Comparison of ENCODE assay signal across 28 mouse cellular contexts in genomic region chr5:73904146-73904811, GRCm38 (mm10).
DNase-seq lines count a peak whose midpoint lies in the region; ATAC-seq and TF ChIP-seq lines count a peak whose summit lies in the region.
"Had no signal": no experiment of that assay in that cellular context is flagged by ENCODE, and none has a peak within 500 bp of the region (broad histone marks: within the 10 kb centered on the region; RNA-seq: fewer than 3 reads in every experiment).

No protein-coding gene starts in this region.

- H3K4me1 ChIP-seq in heart, embryonic 11.5 days (ENCODE audit: control insufficient read depth, insufficient read depth, low read length), result no peaks in the 10 kb centered on the region
- peaks cover 16% of the 10 kb centered on the region for H3K4me1 ChIP-seq in kidney, embryonic 16.5 days (ENCODE audit: insufficient read depth, low read length)
- H3K4me1 ChIP-seq: heart, embryonic 10.5 days; heart, embryonic 15.5 days had no signal

- no peak overlapping the region for H3K4me3 ChIP-seq in heart, embryonic 11.5 days (ENCODE audit: low read depth, low read length)
- no peak overlapping the region for H3K4me3 ChIP-seq in kidney, embryonic 16.5 days (ENCODE audit: low read length)
- H3K4me3 ChIP-seq in myocyte, result no peak overlapping the region
- H3K4me3 ChIP-seq: embryonic facial prominence, embryonic 15.5 days; erythroblast, embryonic 14.5 days; forebrain, embryonic 10.5 days; gastrocnemius, adult 2 months; heart, embryonic 10.5 days; heart, embryonic 15.5 days; hindbrain, embryonic 13.5 days had no signal

- no peak overlapping the region for H3ac ChIP-seq in myocyte (ENCODE audit: control insufficient read depth, insufficient read length)

- H3K27me3 ChIP-seq in heart, embryonic 11.5 days (ENCODE audit: control insufficient read depth, insufficient read depth, low read length), result no peaks in the 10 kb centered on the region
- H3K27me3 ChIP-seq in kidney, embryonic 16.5 days (ENCODE audit: insufficient read depth, low read length), result no peaks in the 10 kb centered on the region
- no peaks in the 10 kb centered on the region for H3K27me3 ChIP-seq in myocyte (ENCODE audit: control insufficient read depth, insufficient read depth, insufficient read length)
- H3K27me3 ChIP-seq: CH12.LX; embryonic facial prominence, embryonic 15.5 days; heart, embryonic 15.5 days; hindbrain, embryonic 13.5 days; Patski had no signal

- TF ChIP-seq POLR2A in myocyte (IDR thresholded peaks at IDR 0.05; ENCODE audit: insufficient read length, low read depth), result no peak

- no peak overlapping the region for H3K4me2 ChIP-seq in heart, embryonic 11.5 days
- H3K4me2 ChIP-seq in kidney, embryonic 16.5 days (replicated peaks; ENCODE audit: low read depth, low read length), result no peak overlapping the region
- peak overlapping the region; percentile 12 for H3K4me2 ChIP-seq in myocyte (ENCODE audit: low read depth)
- H3K4me2 ChIP-seq: embryonic facial prominence, embryonic 15.5 days; heart, embryonic 15.5 days; hindbrain, embryonic 13.5 days had no signal

- 79% methylated on average over 8 of the region's 8 CpGs for WGBS in heart, embryonic 11.5 days (ENCODE audit: insufficient replicate concordance)
- WGBS in kidney, embryonic 16.5 days, result 84% methylated on average over 8 of the region's 8 CpGs

- no peak overlapping the region for H3K9ac ChIP-seq in heart, embryonic 11.5 days (ENCODE audit: low read depth, low read length)
- no peak overlapping the region for H3K9ac ChIP-seq in kidney, embryonic 16.5 days (replicated peaks; ENCODE audit: low read length)
- H3K9ac ChIP-seq: embryonic facial prominence, embryonic 15.5 days; heart, embryonic 15.5 days; hindbrain, embryonic 13.5 days had no signal

- no peaks in the 10 kb centered on the region for H3K9me3 ChIP-seq in heart, embryonic 11.5 days (replicated peaks; ENCODE audit: control insufficient read depth, low read length)
- H3K9me3 ChIP-seq in kidney, embryonic 16.5 days (ENCODE audit: low read length), result no peaks in the 10 kb centered on the region
- H3K9me3 ChIP-seq: embryonic facial prominence, embryonic 15.5 days; forebrain, embryonic 10.5 days; heart, embryonic 10.5 days; heart, embryonic 15.5 days; hindbrain, embryonic 13.5 days had no signal

- peak; percentile 80 for DNase-seq in heart, adult 11 months
- no peak for DNase-seq in kidney, postnatal 25 days
- no peak for DNase-seq in spleen, postnatal 4 days (ENCODE audit: low spot score in 2 of 2)
- DNase-seq: adrenal gland, adult 2 months; adrenal gland, postnatal 36 days; B cell, adult 2 months; cerebellum, adult 11 months; cerebellum, adult 8-10 months; cerebellum, postnatal 14 days; embryo, embryonic 11 days; gastrocnemius, adult 2 months; gastrocnemius, postnatal 25 days; heart, adult 18-20 months; heart, postnatal 14 days had no signal

- ATAC-seq in heart, embryonic 11.5 days (replicated peaks; ENCODE audit: insufficient number of reproducible peaks, low FRiP score, low TSS enrichment), result no peak
- ATAC-seq in kidney, embryonic 16.5 days (ENCODE audit: low FRiP score, low TSS enrichment), result no peak
- no peak for ATAC-seq in megakaryocyte-erythroid progenitor cell, adult 5-6 weeks (replicated peaks; ENCODE audit: low FRiP score, low TSS enrichment, poor library complexity, severe bottlenecking)
- ATAC-seq: forebrain, embryonic 14.5 days; hindbrain, postnatal 0 days; Patski had no signal

- no peak overlapping the region for H3K27ac ChIP-seq in heart, embryonic 11.5 days (ENCODE audit: low read depth, low read length)
- peak overlapping the region; percentile 86 for H3K27ac ChIP-seq in kidney, embryonic 16.5 days (ENCODE audit: low read length)
- H3K27ac ChIP-seq: forebrain, embryonic 10.5 days; gastrocnemius, adult 2 months; heart, embryonic 10.5 days; heart, embryonic 15.5 days had no signal

- no peaks in the 10 kb centered on the region for H3K79me2 ChIP-seq in myocyte (ENCODE audit: control insufficient read depth, insufficient read depth)

- no peaks in the 10 kb centered on the region for H3K36me3 ChIP-seq in heart, embryonic 11.5 days (ENCODE audit: control insufficient read depth, insufficient read depth, low read length)
- no peaks in the 10 kb centered on the region for H3K36me3 ChIP-seq in kidney, embryonic 16.5 days (ENCODE audit: insufficient read depth, low read length)
- no peaks in the 10 kb centered on the region for H3K36me3 ChIP-seq in myocyte (ENCODE audit: control insufficient read depth, insufficient read depth)
- H3K36me3 ChIP-seq: embryonic facial prominence, embryonic 15.5 days; forebrain, embryonic 10.5 days; heart, embryonic 10.5 days; heart, embryonic 15.5 days; hindbrain, embryonic 13.5 days had no signal

TF ChIP-seq in myocyte, 11 proteins besides CTCF, POLR2A, EP300 and RAD21:
- TF ChIP-seq CEBPB (IDR thresholded peaks at IDR 0.05; ENCODE audit: insufficient read depth, poor library complexity, severe bottlenecking), result no peak
- no peak for TF ChIP-seq TCF12 (IDR thresholded peaks at IDR 0.05; ENCODE audit: insufficient read depth, poor library complexity, severe bottlenecking)
- no peak for TF ChIP-seq E2F4 (IDR thresholded peaks at IDR 0.05; ENCODE audit: insufficient read depth)
- TF ChIP-seq USF1 (IDR thresholded peaks at IDR 0.05; ENCODE audit: low read depth), result no peak
- no peak for TF ChIP-seq REST (IDR thresholded peaks at IDR 0.05; ENCODE audit: insufficient read depth, insufficient read length)
- TF ChIP-seq MYOG (IDR thresholded peaks at IDR 0.05; ENCODE audit: control insufficient read depth in 1 of 3, insufficient read depth in 1 of 3, insufficient read length in 2 of 3, low read depth in 2 of 3), result no peak
- TF ChIP-seq POLR2AphosphoS2 (IDR thresholded peaks at IDR 0.05; ENCODE audit: insufficient read length, low read depth), result no peak
- no peak for TF ChIP-seq SRF (IDR thresholded peaks at IDR 0.05; ENCODE audit: control insufficient read depth, insufficient read length, low read depth)
- no peak for TF ChIP-seq MYOD1 (IDR thresholded peaks at IDR 0.05; ENCODE audit: control insufficient read depth in 1 of 3, insufficient read length in 2 of 3, low read depth in 2 of 3)
- no peak for TF ChIP-seq MAX (IDR thresholded peaks at IDR 0.05; ENCODE audit: low read depth)
- no peak for TF ChIP-seq TCF3 (IDR thresholded peaks at IDR 0.05; ENCODE audit: insufficient read length, low read depth)
